Mouse (Mus musculus) embryonic facial prominence, embryonic 14.5 days (tissue): ENCODE data around the gene Fam229a. TPM values are rescaled to one million over a fixed set of nuclear protein-coding genes. Genes with fewer than 3 reads are reported as not detected.

Source experiments
- ATAC-seq: fragments of 200-750 bp; cut with Nextera tagmentation; 2 replicates; pipeline ENCODE4 v1.8.0; 2017; ENCODE audit warnings: low read depth, moderate number of reproducible peaks, moderate TSS enrichment
- DNase-seq: peaks from one replicate; pipeline ENCODE4 v3.0.0-alpha.2; 2015; ENCODE audit warnings: low spot score
- H3K27ac ChIP-seq: fragments of 300-500 bp; sonication (generic); replicated peaks from 2 replicates; pipeline ENCODE4 v1.5.1; 2014; ENCODE audit warnings: low read depth, mild to moderate bottlenecking, low read length, moderate library complexity
- H3K27me3 ChIP-seq: fragments of 300-500 bp; sonication (generic); replicated peaks from 2 replicates; pipeline ENCODE4 v1.6.1; 2014; ENCODE audit warnings: low read length; ENCODE audit not compliant: control insufficient read depth, insufficient read depth
- H3K36me3 ChIP-seq: fragments of 300-500 bp; sonication (generic); 2 replicates; pipeline ENCODE4 v1.6.1; 2014; ENCODE audit warnings: low read length, mixed read lengths; ENCODE audit not compliant: control insufficient read depth, insufficient read depth
- H3K4me1 ChIP-seq: fragments of 300-500 bp; sonication (generic); 2 replicates; pipeline ENCODE4 v1.6.1; 2014; ENCODE audit warnings: antibody characterized with exemption, low read length; ENCODE audit not compliant: control insufficient read depth, insufficient read depth
- H3K4me2 ChIP-seq: fragments of 300-500 bp; sonication (generic); 2 replicates; pipeline ENCODE4 v1.6.1; 2014; ENCODE audit warnings: low read depth, mild to moderate bottlenecking, low read length, moderate library complexity, mixed read lengths
- H3K4me3 ChIP-seq: fragments of 300-500 bp; sonication (generic); 2 replicates; pipeline ENCODE4 v1.5.1; 2014; ENCODE audit warnings: low read depth, mild to moderate bottlenecking, low read length
- H3K9ac ChIP-seq: fragments of 300-500 bp; sonication (generic); 2 replicates; pipeline ENCODE4 v1.6.1; 2014; ENCODE audit warnings: low read depth, mild to moderate bottlenecking, low read length, moderate library complexity, mixed read lengths
- H3K9me3 ChIP-seq: fragments of 300-500 bp; sonication (generic); 2 replicates; pipeline ENCODE4 v1.6.1; 2016; ENCODE audit warnings: low read length; ENCODE audit not compliant: control insufficient read depth
- WGBS: fragments of 180-500 bp; shearing (Covaris S2); extraction: QIAGEN DNeasy Blood & Tissue Kit; methylation state at CpG from one replicate; pipeline ENCODE4 v1.1.7; 2014; 5-methylcytosine and 5-hydroxymethylcytosine counted together
- polyA plus RNA-seq: library from polyadenylated mRNA; unstranded; fragments of >200 nt; fragmentation: Nextera tagmentation; extraction: Ambion mirVana; gene quantifications from 2 replicates; pipeline ENCODE4 v1.2.1, GENCODE M21; 2014

Fam229a gene
- polyA plus RNA-seq, 1 experiment from 2014 or later: not detected

DNA sequence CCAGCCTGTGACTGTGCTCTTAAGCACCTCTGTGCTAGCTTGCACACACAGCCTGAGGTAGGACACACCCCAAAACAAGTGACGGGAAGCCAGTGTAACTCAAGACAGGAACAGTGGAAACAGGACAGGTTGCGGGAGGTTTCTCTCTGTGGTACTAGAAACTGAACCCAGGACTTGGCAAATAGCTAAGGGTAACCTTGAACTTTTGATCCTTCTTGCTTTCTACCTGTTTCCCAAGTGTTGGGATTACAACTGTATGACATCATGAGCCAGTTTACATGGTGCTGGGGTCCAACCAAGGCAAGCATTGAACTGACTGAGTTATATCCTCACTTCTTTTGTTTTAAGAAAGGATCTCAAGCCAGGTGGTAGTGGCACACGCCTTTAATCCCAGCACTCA, 11.1 kb upstream of the Fam229a start:
- DNase-seq (no peak), ATAC-seq (no peak)
- Histone ChIP-seq H3K27ac (no peak overlapping the region), H3K4me2 (no peak overlapping the region), H3K9ac (no peak overlapping the region), H3K36me3 (peaks cover 81% of the 10 kb centered on the region), H3K4me3 (no peak overlapping the region), H3K9me3 (no peaks in the 10 kb centered on the region), H3K27me3 (no peaks in the 10 kb centered on the region), H3K4me1 (no peaks in the 10 kb centered on the region)
- 92% methylated on average over 3 of the region's 3 CpGs for WGBS

DNA sequence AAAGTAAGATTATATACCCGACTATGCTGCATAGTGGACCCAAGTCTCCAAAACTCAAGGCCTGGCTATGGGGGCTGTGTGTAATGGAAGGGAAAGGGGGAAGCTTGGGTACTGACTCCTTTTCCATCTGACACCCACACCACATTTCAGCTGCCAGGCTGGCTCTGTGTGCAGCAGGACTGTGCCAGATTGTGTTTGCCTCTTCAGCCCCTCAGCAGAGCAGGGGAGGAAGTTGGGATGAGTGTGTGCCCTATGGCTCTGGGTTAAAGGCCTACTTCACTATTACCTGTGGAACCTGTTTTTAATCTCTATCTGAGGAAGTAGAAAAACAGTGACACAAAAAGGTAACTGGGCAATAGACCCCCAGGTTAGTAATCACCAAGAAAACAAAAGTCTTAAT, 9.9 kb upstream of the Fam229a start:
- no peaks in the 10 kb centered on the region for H3K27me3 ChIP-seq
- no peak overlapping the region for H3K4me3 ChIP-seq
- no peaks in the 10 kb centered on the region for H3K4me1 ChIP-seq
- H3K36me3 ChIP-seq: peaks cover 81% of the 10 kb centered on the region
- DNase-seq (no peak), ATAC-seq (no peak)
- no peak overlapping the region for H3K27ac ChIP-seq
- no peak overlapping the region for H3K9ac ChIP-seq
- 94% methylated on average over 1 of the region's 1 CpGs for WGBS
- H3K9me3 ChIP-seq: no peaks in the 10 kb centered on the region
- no peak overlapping the region for H3K4me2 ChIP-seq

DNA sequence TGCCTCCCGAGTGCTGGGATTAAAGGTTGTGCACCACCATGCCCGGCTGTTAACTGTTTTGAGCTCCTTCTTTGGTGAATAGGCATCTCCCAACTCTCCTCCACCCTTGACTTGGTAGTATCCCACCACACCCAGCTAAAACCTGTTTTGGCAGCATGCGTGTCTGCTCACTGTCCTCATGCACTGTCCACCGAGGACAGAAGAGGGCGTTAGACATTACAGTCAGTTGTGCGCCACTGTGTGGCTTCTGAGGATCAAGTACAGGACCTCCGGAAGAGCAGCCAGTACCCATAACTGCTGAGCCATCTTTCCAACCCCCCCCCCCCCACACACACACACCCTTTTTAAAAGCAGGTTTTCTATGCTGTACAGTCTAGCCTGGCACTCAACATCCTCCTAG, 3.7 kb downstream of the Fam229a start:
- DNase-seq (no peak), ATAC-seq (no peak)
- Histone ChIP-seq H3K27ac (no peak overlapping the region), H3K36me3 (no peaks in the 10 kb centered on the region), H3K4me1 (0 out of 2 replicates have a peak, but pooled peaks cover 3% of the 10 kb centered on the region), H3K9ac (no peak overlapping the region), H3K27me3 (peaks cover 23% of the 10 kb centered on the region), H3K4me3 (no peak overlapping the region), H3K9me3 (no peaks in the 10 kb centered on the region), H3K4me2 (no peak overlapping the region)
- WGBS: 73% methylated on average over 6 of the region's 7 CpGs

DNA sequence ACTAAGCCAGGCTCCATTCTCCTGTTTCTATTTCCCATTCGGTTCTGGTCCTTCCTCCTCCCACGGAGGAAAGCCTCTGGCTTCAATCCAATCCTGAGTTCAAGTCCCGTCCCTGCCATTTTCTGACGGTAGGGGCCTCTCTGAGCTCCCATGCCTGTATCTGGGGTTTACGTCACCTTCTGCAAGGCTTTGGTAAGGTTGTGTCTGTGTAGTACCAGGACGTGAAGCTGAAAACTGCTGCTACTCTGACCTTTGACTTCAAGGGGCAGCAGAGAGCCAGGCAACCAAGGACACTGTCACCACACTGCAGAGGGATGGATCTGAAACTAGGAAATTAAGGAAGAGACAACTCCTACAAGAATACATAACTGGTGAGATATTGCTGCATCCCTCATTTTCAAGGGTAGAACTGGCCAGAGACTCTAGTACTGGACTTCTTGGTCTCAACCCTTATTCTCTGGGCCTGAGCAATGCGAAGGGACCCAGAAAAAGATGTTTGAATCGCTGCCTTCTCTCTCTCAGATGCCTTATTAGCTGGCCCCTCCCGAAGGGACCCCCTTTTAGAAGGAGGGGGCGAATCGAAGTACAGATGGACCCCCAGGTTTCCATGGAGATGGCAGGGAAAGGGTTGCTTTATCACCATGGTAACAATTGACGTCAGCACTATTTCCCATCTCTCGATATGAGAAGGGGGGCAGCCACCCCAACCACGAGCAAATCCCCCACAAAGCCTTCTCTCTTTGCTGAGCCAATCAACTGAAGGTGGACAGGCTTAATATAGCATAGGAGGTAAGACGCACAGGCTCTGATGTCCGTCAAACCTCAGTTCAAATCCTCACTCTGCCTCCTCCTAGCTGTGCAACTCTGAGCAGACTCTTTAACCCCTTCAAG, 4.9 kb downstream of the Fam229a start:
- Histone ChIP-seq H3K27me3 (peaks cover 18% of the 10 kb centered on the region), H3K4me1 (0 out of 2 replicates have a peak, but pooled peaks cover 3% of the 10 kb centered on the region), H3K36me3 (no peaks in the 10 kb centered on the region), H3K4me3 (no peak overlapping the region), H3K9me3 (no peaks in the 10 kb centered on the region), H3K9ac (peak overlapping the region; percentile 34; the same call in 1 of the 2 replicates), H3K4me2 (peak overlapping the region; percentile 28; the same call in 1 of the 2 replicates), H3K27ac (no peak overlapping the region)
- 28% methylated on average over 16 of the region's 16 CpGs for WGBS
- ATAC-seq: no peak
- peak; percentile 39 for DNase-seq

DNA sequence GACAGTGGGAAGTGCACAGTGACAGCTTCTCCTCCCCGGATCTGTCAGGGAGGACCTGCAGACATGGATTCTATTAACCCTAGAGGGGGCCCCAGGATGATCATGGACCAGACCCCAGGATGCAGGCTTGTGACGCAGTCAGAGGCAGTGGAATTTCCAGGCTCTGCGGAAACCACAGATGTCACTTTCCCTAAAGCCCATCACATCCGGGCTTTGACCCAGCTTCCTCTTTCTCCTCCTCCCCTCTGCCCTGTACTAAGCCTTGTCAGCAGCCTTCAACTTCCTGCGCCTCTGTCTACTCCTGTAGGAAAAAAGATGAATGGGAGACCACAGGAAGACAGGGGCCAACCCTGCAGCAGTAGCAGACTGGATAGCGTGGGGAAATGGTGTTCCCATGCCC, 5.6 kb downstream of the Fam229a start:
- H3K4me3 ChIP-seq: no peak overlapping the region

DNA sequence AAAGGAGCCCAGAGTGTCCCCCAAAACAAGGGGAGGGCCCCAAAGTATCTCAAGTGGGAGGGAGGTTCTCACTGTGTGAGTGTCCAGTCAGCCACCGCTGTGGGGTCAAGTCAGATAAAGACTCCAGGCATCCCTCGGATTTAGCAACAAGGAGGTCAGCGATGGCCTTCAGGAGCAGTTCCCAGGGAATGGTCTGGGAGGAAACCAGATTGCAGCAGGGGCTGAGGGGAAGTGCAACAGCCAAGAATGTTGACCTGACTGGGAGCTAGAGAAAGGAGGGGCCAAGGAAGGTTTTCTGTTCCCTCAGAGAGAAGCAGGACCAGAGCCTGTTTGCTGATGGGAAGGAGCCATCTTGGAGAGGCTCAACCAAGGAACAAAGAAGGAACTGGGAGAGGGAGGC, 8.0 kb downstream of the Fam229a start:
- no peaks in the 10 kb centered on the region for H3K36me3 ChIP-seq
- ATAC-seq (no peak), DNase-seq (no peak)
- H3K9me3 ChIP-seq: no peaks in the 10 kb centered on the region
- H3K27ac ChIP-seq: no peak overlapping the region
- WGBS: 69% methylated on average over 3 of the region's 3 CpGs
- no peaks in the 10 kb centered on the region for H3K27me3 ChIP-seq
- H3K4me3 ChIP-seq: no peak overlapping the region
- 0 out of 2 replicates have a peak, but pooled peaks cover 11% of the 10 kb centered on the region for H3K4me1 ChIP-seq
- H3K9ac ChIP-seq: no peak overlapping the region
- H3K4me2 ChIP-seq: no peak overlapping the region

More for the DNA sequence above, 5.6 kb downstream of the Fam229a start:
- 0 out of 2 replicates have a peak, but pooled peaks cover 6% of the 10 kb centered on the region for H3K4me1 ChIP-seq
- WGBS: 23% methylated on average over 6 of the region's 6 CpGs
- H3K27me3 ChIP-seq: peaks cover 11% of the 10 kb centered on the region
- peak overlapping the region; percentile 34; the same call in 1 of the 2 replicates for H3K9ac ChIP-seq
- no peaks in the 10 kb centered on the region for H3K36me3 ChIP-seq
- peak overlapping the region; percentile 28; the same call in 1 of the 2 replicates for H3K4me2 ChIP-seq
- no peak for ATAC-seq
- no peak overlapping the region for H3K27ac ChIP-seq
- no peaks in the 10 kb centered on the region for H3K9me3 ChIP-seq
- DNase-seq: peak; percentile 50

DNA sequence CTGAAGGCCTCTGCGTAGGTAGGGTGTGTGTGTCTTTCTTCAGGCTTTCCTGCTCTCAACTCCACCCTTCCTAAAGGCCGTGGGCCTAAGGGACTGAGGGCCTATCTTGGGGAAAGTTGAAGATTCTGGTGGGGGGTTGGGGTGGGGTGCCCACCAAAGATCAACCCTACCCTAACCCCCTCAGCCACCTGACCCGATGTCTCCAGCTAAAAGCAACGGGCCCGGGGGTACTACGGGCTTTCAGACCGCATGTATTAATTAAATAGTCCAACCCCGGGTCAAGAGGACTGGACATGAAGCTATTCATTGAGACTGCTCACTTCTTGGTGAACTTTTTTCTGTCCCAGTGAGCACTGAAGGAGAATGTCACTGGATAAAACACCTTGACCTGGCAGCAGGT, 9.0 kb downstream of the Fam229a start:
- H3K4me1 ChIP-seq: 0 out of 2 replicates have a peak, but pooled peaks cover 11% of the 10 kb centered on the region
- no peak for ATAC-seq
- H3K36me3 ChIP-seq: no peaks in the 10 kb centered on the region
- H3K4me3 ChIP-seq: peak overlapping the region; percentile 51
- H3K9me3 ChIP-seq: no peaks in the 10 kb centered on the region
- peak overlapping the region; percentile 68 for H3K4me2 ChIP-seq
- no peak overlapping the region for H3K9ac ChIP-seq
- no peaks in the 10 kb centered on the region for H3K27me3 ChIP-seq
- DNase-seq: no peak
- peak overlapping the region; percentile 72 for H3K27ac ChIP-seq
- 77% methylated on average over 8 of the region's 8 CpGs for WGBS

DNA sequence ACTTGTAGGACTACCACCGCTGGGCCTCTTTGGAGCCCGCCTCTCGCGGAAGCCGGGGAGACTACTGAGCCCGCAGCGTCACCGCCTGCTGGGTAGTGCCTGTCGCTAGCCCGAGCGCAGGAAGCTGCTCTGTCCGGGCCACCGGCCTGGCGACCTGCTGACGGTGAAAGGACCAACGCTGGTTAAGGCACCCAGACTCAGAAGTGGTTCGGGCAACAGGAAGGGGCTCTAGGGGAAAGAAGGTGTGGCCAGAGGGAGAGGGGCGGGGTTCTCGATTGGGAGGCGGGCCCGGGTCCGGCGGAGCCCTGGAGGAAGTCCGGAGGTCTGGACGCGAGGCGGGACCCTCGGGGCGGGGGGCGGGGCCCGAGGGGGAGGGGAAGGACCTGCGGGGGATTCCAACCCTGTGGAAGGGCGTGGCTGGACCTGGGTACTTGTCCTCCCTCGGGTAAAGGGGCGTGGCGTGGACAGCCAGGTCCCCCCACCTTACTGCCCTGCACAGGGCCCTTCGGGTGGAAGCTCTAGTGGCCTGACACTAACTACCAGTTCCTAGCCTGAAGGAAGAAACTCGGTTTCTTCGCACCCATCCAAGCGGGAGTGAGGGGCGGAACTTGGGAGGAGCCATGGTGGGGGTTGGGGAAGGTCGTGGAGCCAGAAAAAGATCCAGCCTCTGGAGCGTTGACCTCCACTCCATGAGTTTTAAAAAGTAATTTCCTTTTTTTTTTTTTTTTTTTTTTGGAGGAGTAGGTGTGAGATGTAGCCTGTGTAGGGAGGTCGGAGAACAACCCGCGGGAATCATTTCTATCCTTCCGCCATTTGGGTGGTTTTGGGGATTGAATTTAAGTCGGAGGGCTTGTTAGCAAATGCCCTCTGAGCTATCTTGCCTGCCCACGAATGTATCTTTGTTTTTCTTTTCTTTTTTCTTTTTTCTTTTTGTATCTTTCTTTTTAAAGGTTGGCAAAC, 9.9 kb downstream of the Fam229a start:
- Histone ChIP-seq H3K27me3 (no peaks in the 10 kb centered on the region), H3K4me2 (peak overlapping the region; percentile 68), H3K27ac (peak overlapping the region; percentile 72), H3K4me3 (peak overlapping the region; percentile 51), H3K9me3 (no peaks in the 10 kb centered on the region), H3K9ac (peak overlapping the region; percentile 63), H3K36me3 (no peaks in the 10 kb centered on the region), H3K4me1 (0 out of 2 replicates have a peak, but pooled peaks cover 11% of the 10 kb centered on the region)
- WGBS: 3% methylated on average over 35 of the region's 49 CpGs
- DNase-seq: peak; percentile 93
- peak; percentile 90 for ATAC-seq
